Mouse (Mus musculus): ENCODE results near the gene Inhbc. TPM values are rescaled to one million over a fixed set of nuclear protein-coding genes. Genes with fewer than 3 reads are reported as not detected.
A peak's percentile ranks its signal among the peaks of the same experiment; 100 is the strongest.

Gene Inhbc
- not detected in 2 replicates for polyA plus RNA-seq (2015; fragmentation: Nextera tagmentation; extraction: Ambion mirVana)

GRCm38 (mm10) chr10:127369834-127370820 lies at the start of gene Inhbc:
TSS of gene Inhbc (minus strand) at chr10:127370431.
- DNase-seq (ENCODE audit: low spot score), result no peak

- no peak for DNase-seq (ENCODE audit: low spot score)
Observed at GRCm38 (mm10) chr10:127414141-127414540, 43.9 kb upstream of the Inhbc start.

GRCm38 (mm10) chr10:127413585-127413984 lies 43.4 kb upstream of the Inhbc start:
- no peak for DNase-seq (ENCODE audit: low spot score)

- DNase-seq (ENCODE audit: low spot score), result no peak
Observed at GRCm38 (mm10) chr10:127412776-127413175, 42.5 kb upstream of the Inhbc start.

GRCm38 (mm10) chr10:127412101-127412500 lies 41.9 kb upstream of the Inhbc start:
- DNase-seq (ENCODE audit: low spot score), result no peak

GRCm38 (mm10) chr10:127407391-127407790 lies 37.2 kb upstream of the Inhbc start:
- no peak for DNase-seq (ENCODE audit: low spot score)

GRCm38 (mm10) chr10:127404701-127405100 lies 34.5 kb upstream of the Inhbc start:
- DNase-seq (ENCODE audit: low spot score), result no peak

GRCm38 (mm10) chr10:127391774-127392173 lies 21.5 kb upstream of the Inhbc start:
- no peak for DNase-seq (ENCODE audit: low spot score)

- DNase-seq (ENCODE audit: low spot score), result no peak
Observed at GRCm38 (mm10) chr10:127381743-127382134, 11.5 kb upstream of the Inhbc start.

GRCm38 (mm10) chr10:127380767-127381742 lies 10.8 kb upstream of the Inhbc start:
- peak; percentile 55 for DNase-seq (ENCODE audit: low spot score)

- peak; percentile 96 for DNase-seq (ENCODE audit: low spot score)
Observed at GRCm38 (mm10) chr10:127380251-127380691, 10.0 kb upstream of the Inhbc start, which contains the start of gene R3hdm2. TSS of gene R3hdm2 (plus strand) at chr10:127380327.

- DNase-seq (ENCODE audit: low spot score), result no peak
Observed at GRCm38 (mm10) chr10:127379654-127380053, 9.4 kb upstream of the Inhbc start.

GRCm38 (mm10) chr10:127377700-127378099 lies 7.5 kb upstream of the Inhbc start:
- DNase-seq (ENCODE audit: low spot score), result no peak

- no peak for DNase-seq (ENCODE audit: low spot score)
Observed at GRCm38 (mm10) chr10:127371023-127371422, 792 bp upstream of the Inhbc start.

GRCm38 (mm10) chr10:127368273-127368672 lies 2.0 kb downstream of the Inhbc start:
- no peak for DNase-seq (ENCODE audit: low spot score)

- DNase-seq (ENCODE audit: low spot score), result no peak
Observed at GRCm38 (mm10) chr10:127367116-127367515, 3.1 kb downstream of the Inhbc start.

- no peak for DNase-seq (ENCODE audit: low spot score)
Observed at GRCm38 (mm10) chr10:127360714-127361113, 9.5 kb downstream of the Inhbc start.

GRCm38 (mm10) chr10:127355336-127355735 lies 14.9 kb downstream of the Inhbc start:
- no peak for DNase-seq (ENCODE audit: low spot score)

- no peak for DNase-seq (ENCODE audit: low spot score)
Observed at GRCm38 (mm10) chr10:127353909-127354895, 16.0 kb downstream of the Inhbc start, which contains the start of gene Inhbe. TSS of gene Inhbe (minus strand) at chr10:127354411.

- no peak for DNase-seq (ENCODE audit: low spot score)
Observed at GRCm38 (mm10) chr10:127352766-127353165, 17.5 kb downstream of the Inhbc start.

All from thymus, postnatal 0 days (tissue).